Mouse (Mus musculus) olfactory bulb, adult 2 months (tissue): ENCODE measurements around the gene Man1c1.

Source experiments
- CTCF ChIP-seq: fragments of 200-500 bp; IDR thresholded peaks from 2 replicates; pipeline ENCODE4 v1.5.1; 2012; ENCODE audit warnings: low read depth, mild to moderate bottlenecking, low read length, moderate library complexity; ENCODE audit not compliant: insufficient read depth
- POLR2A ChIP-seq: fragments of 200-500 bp; IDR thresholded peaks from 2 replicates; pipeline ENCODE4 v1.6.1; 2012; ENCODE audit warnings: mild to moderate bottlenecking, low read depth, low read length, moderate library complexity; ENCODE audit not compliant: insufficient read depth

DNA sequence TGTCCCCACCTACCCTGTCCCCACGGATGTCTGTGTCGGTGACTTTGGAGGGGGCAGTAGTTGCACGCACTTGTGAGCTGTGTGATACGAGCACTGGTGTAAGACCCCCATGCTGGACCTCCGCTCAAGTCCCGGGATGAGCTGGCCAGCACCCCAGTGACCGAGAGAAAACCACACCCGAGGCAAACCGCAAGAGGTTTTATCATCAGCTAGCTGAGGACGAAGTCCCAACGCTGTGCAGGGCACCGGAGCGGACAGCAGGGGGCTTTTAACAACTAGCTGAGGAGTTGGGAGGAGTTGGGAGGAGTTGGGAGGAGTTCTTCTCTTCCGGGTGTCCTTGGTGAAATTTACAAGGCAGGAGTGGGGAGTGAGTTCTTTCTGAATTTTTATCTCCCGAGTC lies 191.3 kb downstream of the Man1c1 start:
- no peak for TF ChIP-seq CTCF
- TF ChIP-seq POLR2A = no peak
